Mouse (Mus musculus) megakaryocyte, embryonic 14.5 days (primary cell): ENCODE data around the gene Stk11ip.

ENCODE experiments used
- FLI1 ChIP-seq: IDR thresholded peaks from 2 replicates; pipeline ENCODE4 v1.6.1; 2012; ENCODE audit warnings: low read length, inconsistent platforms, mixed read lengths
- GATA1 ChIP-seq: IDR thresholded peaks from 3 replicates; pipeline ENCODE4 v1.6.1; 2012; ENCODE audit warnings: mixed read lengths, low read length, inconsistent platforms, borderline replicate concordance

GRCm38 (mm10) chr1:75524679-75525078, 3.4 kb downstream of the Stk11ip start:
- TF ChIP-seq GATA1 = no peak
- no peak for TF ChIP-seq FLI1
